Mouse (Mus musculus): Measurements from ENCODE around the gene Stac. TPM values are rescaled to one million over a fixed set of nuclear protein-coding genes. Genes with fewer than 3 reads are reported as not detected.

Stac gene
- polyA plus RNA-seq, 1 experiment = 1.4 TPM

DNA sequence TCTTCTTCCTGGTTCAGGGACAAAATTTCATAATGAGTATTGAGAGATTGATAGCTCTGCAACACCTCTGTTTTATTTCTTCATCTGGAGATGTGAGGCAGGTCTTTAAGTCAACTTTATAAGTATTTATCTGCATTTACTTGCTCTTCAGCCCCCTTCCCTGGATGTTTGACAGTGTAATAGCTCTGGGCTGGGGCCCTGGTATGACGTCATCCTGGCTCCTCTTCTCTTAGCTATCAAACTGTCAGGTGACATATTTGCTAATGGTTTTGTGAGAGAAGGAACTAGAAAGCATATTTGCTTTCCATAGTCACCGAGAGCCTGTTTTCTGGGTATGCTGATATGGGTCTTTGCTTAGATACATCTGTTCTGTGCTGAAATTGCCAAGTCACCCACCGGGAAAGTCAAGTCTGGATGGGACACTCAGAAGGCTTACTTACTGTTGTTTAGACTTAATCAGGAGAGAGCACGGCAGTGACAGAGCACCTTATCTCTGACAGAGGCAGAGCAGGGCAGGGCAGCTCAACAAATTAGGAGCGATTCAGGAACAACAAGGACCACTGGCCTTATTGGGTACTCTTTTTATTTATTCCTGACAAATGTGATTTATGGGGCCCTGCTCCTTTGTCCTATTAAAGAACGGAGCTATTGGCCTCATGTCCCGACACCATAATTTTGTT, 155.3 kb downstream of the Stac start:
- no peak overlapping the region for H3K27ac ChIP-seq (ENCODE audit: control insufficient read depth, insufficient read depth, low read length)
- no peak for TF ChIP-seq CTCF (IDR thresholded peaks at IDR 0.05; ENCODE audit: borderline replicate concordance, control insufficient read depth, extremely low read depth, insufficient read depth, low read length, poor library complexity)
- TF ChIP-seq POLR2A (IDR thresholded peaks at IDR 0.05; ENCODE audit: control insufficient read depth, extremely low read depth, insufficient read depth, low read length, poor library complexity) = no peak
- WGBS = 71% methylated on average over 7 of the region's 7 CpGs

DNA sequence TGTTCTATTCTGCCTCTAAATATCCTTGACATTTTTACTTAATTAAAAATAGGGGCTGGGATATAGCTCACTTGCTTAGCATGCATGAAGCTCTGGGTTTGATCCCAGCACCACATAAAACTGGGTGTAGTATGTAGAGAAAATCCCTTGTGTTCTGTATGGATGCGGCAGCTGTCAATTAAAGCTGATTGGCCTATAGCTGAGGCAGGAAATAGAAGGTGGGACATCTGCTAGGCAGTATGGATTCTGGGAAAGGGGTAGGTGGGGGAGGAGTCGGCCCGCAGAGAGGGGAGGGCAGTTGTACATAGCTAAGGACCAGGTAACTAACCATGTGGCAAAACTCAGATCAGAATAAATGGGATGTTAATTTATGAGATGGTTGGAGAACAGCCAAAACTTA, 166.3 kb downstream of the Stac start:
- H3K36me3 ChIP-seq (ENCODE audit: control insufficient read depth, insufficient read depth, low read length) = no peaks in the 10 kb centered on the region
- no peak overlapping the region for H3K27ac ChIP-seq (ENCODE audit: control insufficient read depth, insufficient read depth, low read length)
- no peaks in the 10 kb centered on the region for H3K27me3 ChIP-seq (ENCODE audit: control insufficient read depth, insufficient read depth, low read length)
- no peak for DNase-seq
- 97% methylated on average over 3 of the region's 3 CpGs for WGBS
- no peaks in the 10 kb centered on the region for H3K4me1 ChIP-seq (replicated peaks; ENCODE audit: control insufficient read depth, insufficient read depth, low read length)
- TF ChIP-seq CTCF (IDR thresholded peaks at IDR 0.05; ENCODE audit: borderline replicate concordance, control insufficient read depth, extremely low read depth, insufficient read depth, low read length, poor library complexity) (no peak), POLR2A (IDR thresholded peaks at IDR 0.05; ENCODE audit: control insufficient read depth, extremely low read depth, insufficient read depth, low read length, poor library complexity) (no peak)
- H3K4me3 ChIP-seq (ENCODE audit: control insufficient read depth, insufficient read depth, low read length) = no peak overlapping the region

More for the DNA sequence above, 155.3 kb downstream of the Stac start:
- Histone ChIP-seq H3K36me3 (ENCODE audit: control insufficient read depth, insufficient read depth, low read length) (no peaks in the 10 kb centered on the region), H3K27me3 (ENCODE audit: control insufficient read depth, insufficient read depth, low read length) (no peaks in the 10 kb centered on the region), H3K4me1 (replicated peaks; ENCODE audit: control insufficient read depth, insufficient read depth, low read length) (no peaks in the 10 kb centered on the region), H3K4me3 (ENCODE audit: control insufficient read depth, insufficient read depth, low read length) (no peak overlapping the region)
- no peak for DNase-seq

DNA sequence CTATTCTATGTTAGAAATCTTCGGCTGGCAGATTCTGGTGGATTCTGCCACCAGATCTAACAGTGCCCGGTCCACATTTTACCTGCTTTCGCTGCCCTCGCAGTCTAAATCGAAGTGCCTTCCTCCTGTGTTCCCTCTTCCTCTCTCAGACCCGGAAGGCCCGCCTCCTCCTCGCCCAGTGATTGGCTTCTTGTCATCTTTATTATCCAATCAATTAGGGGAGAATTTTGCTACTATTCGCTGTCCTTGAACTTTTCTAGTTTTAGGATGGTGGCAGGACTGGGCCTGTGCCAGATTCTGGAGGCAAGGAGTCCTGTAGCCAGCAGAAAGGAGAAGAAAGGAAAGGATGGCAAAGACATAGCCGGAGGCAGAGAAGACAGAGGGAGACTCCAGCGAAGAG, 167.0 kb downstream of the Stac start:
- no peaks in the 10 kb centered on the region for H3K36me3 ChIP-seq (ENCODE audit: control insufficient read depth, insufficient read depth, low read length)
- DNase-seq = no peak
- WGBS = 90% methylated on average over 11 of the region's 11 CpGs
- H3K4me1 ChIP-seq (replicated peaks; ENCODE audit: control insufficient read depth, insufficient read depth, low read length) = no peaks in the 10 kb centered on the region
- no peak overlapping the region for H3K27ac ChIP-seq (ENCODE audit: control insufficient read depth, insufficient read depth, low read length)
- TF ChIP-seq CTCF (IDR thresholded peaks at IDR 0.05; ENCODE audit: borderline replicate concordance, control insufficient read depth, extremely low read depth, insufficient read depth, low read length, poor library complexity) (no peak), POLR2A (IDR thresholded peaks at IDR 0.05; ENCODE audit: control insufficient read depth, extremely low read depth, insufficient read depth, low read length, poor library complexity) (no peak)
- no peak overlapping the region for H3K4me3 ChIP-seq (ENCODE audit: control insufficient read depth, insufficient read depth, low read length)
- H3K27me3 ChIP-seq (ENCODE audit: control insufficient read depth, insufficient read depth, low read length) = no peaks in the 10 kb centered on the region

DNA sequence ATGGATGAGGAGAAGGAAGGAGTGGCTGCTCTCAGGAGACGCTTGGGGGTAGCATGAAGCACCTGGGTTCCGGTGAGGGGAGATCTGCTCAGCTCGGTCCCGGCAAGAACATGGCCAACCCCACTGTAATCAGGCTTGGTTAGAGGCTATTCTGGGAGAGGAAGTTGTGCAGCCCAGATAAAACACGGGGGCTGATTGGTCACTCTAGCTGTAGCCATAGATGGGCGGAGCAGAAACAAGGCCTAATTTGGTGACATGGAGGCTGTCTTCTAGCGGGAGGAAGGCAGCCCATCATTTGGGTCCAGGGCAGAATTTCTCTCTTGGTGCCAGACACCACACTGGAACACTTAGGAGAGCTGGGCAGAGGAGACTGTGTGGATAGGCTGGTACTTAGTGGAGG, 167.9 kb downstream of the Stac start:
- no peaks in the 10 kb centered on the region for H3K4me1 ChIP-seq (replicated peaks; ENCODE audit: control insufficient read depth, insufficient read depth, low read length)
- WGBS = 86% methylated on average over 7 of the region's 7 CpGs
- TF ChIP-seq CTCF (IDR thresholded peaks at IDR 0.05; ENCODE audit: borderline replicate concordance, control insufficient read depth, extremely low read depth, insufficient read depth, low read length, poor library complexity) (no peak), POLR2A (IDR thresholded peaks at IDR 0.05; ENCODE audit: control insufficient read depth, extremely low read depth, insufficient read depth, low read length, poor library complexity) (no peak)
- H3K27ac ChIP-seq (ENCODE audit: control insufficient read depth, insufficient read depth, low read length) = no peak overlapping the region
- no peak for DNase-seq
- H3K4me3 ChIP-seq (ENCODE audit: control insufficient read depth, insufficient read depth, low read length) = no peak overlapping the region
- no peaks in the 10 kb centered on the region for H3K36me3 ChIP-seq (ENCODE audit: control insufficient read depth, insufficient read depth, low read length)
- no peaks in the 10 kb centered on the region for H3K27me3 ChIP-seq (ENCODE audit: control insufficient read depth, insufficient read depth, low read length)

DNA sequence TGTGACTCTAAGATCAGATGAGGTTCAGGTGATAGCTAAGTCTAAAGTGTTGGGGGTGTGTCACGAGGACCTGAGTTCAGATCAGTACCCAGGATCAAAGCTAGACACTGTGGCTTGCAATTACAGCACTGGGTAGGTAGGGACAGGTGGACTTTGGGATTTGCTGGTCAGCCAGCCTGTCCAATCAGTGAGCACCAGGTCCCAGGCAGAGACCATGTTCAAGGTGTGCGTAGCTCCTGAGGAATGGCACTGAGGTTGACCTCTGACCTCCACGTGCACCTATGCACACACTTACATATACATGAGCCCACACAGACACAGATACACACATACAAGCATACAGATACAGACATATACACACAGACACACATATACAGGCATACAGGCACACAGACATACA, 174.6 kb downstream of the Stac start:
- DNase-seq = no peak
- WGBS = 89% methylated on average over 3 of the region's 3 CpGs
- Histone ChIP-seq H3K36me3 (ENCODE audit: control insufficient read depth, insufficient read depth, low read length) (no peaks in the 10 kb centered on the region), H3K4me3 (ENCODE audit: control insufficient read depth, insufficient read depth, low read length) (no peak overlapping the region), H3K27ac (ENCODE audit: control insufficient read depth, insufficient read depth, low read length) (no peak overlapping the region), H3K27me3 (ENCODE audit: control insufficient read depth, insufficient read depth, low read length) (no peaks in the 10 kb centered on the region), H3K4me1 (replicated peaks; ENCODE audit: control insufficient read depth, insufficient read depth, low read length) (no peaks in the 10 kb centered on the region)
- TF ChIP-seq POLR2A (IDR thresholded peaks at IDR 0.05; ENCODE audit: control insufficient read depth, extremely low read depth, insufficient read depth, low read length, poor library complexity) (no peak), CTCF (IDR thresholded peaks at IDR 0.05; ENCODE audit: borderline replicate concordance, control insufficient read depth, extremely low read depth, insufficient read depth, low read length, poor library complexity) (no peak)

DNA sequence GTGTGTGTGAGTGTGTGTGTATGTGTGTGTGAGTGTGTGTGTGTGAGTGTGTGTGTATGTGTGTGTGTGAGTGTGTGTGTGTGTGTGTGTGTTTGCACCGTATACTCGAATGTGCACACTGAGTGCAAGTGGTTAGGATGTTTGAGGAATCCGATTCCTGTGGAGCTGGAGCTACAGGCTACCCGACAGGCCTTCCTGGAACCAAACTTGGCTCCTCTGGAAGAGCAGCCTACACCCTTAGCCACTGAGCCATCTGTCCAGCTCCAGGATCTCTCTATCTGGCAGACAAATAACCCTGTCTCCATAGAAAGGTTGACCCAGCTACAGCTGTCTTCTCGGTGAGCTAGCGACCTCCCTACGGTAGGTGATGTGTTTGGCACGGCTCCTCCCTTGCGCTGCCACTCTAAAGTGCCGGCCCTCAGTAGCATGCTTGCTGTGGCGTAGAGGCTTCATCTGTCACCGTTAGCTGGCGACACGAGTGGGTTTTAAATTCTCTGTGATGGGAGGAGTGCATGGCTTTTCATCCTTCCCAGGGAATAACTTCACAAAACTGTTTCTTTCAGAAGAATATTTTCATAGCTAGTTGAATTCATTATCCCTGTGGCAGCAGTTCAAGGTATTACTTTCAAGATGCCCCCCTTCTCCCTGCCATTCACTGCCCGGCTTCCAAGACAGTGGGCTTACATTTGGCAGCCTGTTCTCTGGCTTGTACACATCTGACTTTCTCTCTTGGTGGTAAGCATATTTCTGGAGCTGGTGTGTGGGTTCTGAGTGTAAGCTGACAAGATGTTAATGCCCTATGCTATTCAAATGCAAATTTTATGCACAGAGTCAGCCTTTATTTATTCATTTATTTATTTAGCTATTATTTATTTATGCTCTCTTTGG, 175.3 kb downstream of the Stac start:
- no peaks in the 10 kb centered on the region for H3K36me3 ChIP-seq (ENCODE audit: control insufficient read depth, insufficient read depth, low read length)
- DNase-seq = no peak
- TF ChIP-seq CTCF (IDR thresholded peaks at IDR 0.05; ENCODE audit: borderline replicate concordance, control insufficient read depth, extremely low read depth, insufficient read depth, low read length, poor library complexity) = no peak
- no peak for TF ChIP-seq POLR2A (IDR thresholded peaks at IDR 0.05; ENCODE audit: control insufficient read depth, extremely low read depth, insufficient read depth, low read length, poor library complexity)
- H3K27me3 ChIP-seq (ENCODE audit: control insufficient read depth, insufficient read depth, low read length) = no peaks in the 10 kb centered on the region
- 91% methylated on average over 15 of the region's 15 CpGs for WGBS
- H3K4me3 ChIP-seq (ENCODE audit: control insufficient read depth, insufficient read depth, low read length) = no peak overlapping the region
- no peak overlapping the region for H3K27ac ChIP-seq (ENCODE audit: control insufficient read depth, insufficient read depth, low read length)
- no peaks in the 10 kb centered on the region for H3K4me1 ChIP-seq (replicated peaks; ENCODE audit: control insufficient read depth, insufficient read depth, low read length)

All from thymus, adult 2 months (tissue).